Mouse (Mus musculus) skeletal muscle tissue, adult 2 months (tissue): ENCODE results near the gene Slc2a6.

Source experiments
- DNase-seq: peaks from one replicate; pipeline ENCODE4 v3.0.0-alpha.2; 2012; ENCODE audit warnings: low read depth, low spot score

The Slc2a6 gene

GRCm38 (mm10) chr2:27036003-27036402 lies 8.2 kb upstream of the Slc2a6 start:
- no peak for DNase-seq

GRCm38 (mm10) chr2:27032361-27032760 lies 4.6 kb upstream of the Slc2a6 start:
- DNase-seq: no peak

- no peak for DNase-seq
Observed at GRCm38 (mm10) chr2:27028437-27029015, 728 bp upstream of the Slc2a6 start.

- no peak for DNase-seq
Observed at GRCm38 (mm10) chr2:27026857-27027617, 761 bp downstream of the Slc2a6 start.

- DNase-seq: no peak
Observed at GRCm38 (mm10) chr2:27026332-27026731, 1.5 kb downstream of the Slc2a6 start.

GRCm38 (mm10) chr2:27025545-27025944 lies 2.3 kb downstream of the Slc2a6 start:
- no peak for DNase-seq

GRCm38 (mm10) chr2:27024136-27024535 lies 3.7 kb downstream of the Slc2a6 start:
- DNase-seq: no peak

GRCm38 (mm10) chr2:27022612-27023011 lies 5.2 kb downstream of the Slc2a6 start:
- DNase-seq: no peak

- no peak for DNase-seq
Observed at GRCm38 (mm10) chr2:27021103-27021502, 6.7 kb downstream of the Slc2a6 start.

GRCm38 (mm10) chr2:27019530-27019929 lies 8.3 kb downstream of the Slc2a6 start:
- DNase-seq: no peak

- peak; percentile 61 for DNase-seq
Observed at GRCm38 (mm10) chr2:27017802-27018201, 10.0 kb downstream of the Slc2a6 start.

GRCm38 (mm10) chr2:27009714-27010244 lies 18.0 kb downstream of the Slc2a6 start, which contains the start of gene Cacfd1:
TSS of gene Cacfd1 (plus strand) at chr2:27009926.
- peak; percentile 79 for DNase-seq

- no peak for DNase-seq
Observed at GRCm38 (mm10) chr2:27007701-27008100, 20.1 kb downstream of the Slc2a6 start.

GRCm38 (mm10) chr2:27006255-27006654 lies 21.5 kb downstream of the Slc2a6 start:
- no peak for DNase-seq

- no peak for DNase-seq
Observed at GRCm38 (mm10) chr2:26997993-26998392, 29.8 kb downstream of the Slc2a6 start.

GRCm38 (mm10) chr2:26997498-26997897 lies 30.3 kb downstream of the Slc2a6 start:
- no peak for DNase-seq

- DNase-seq: no peak
Observed at GRCm38 (mm10) chr2:26993936-26994335, 33.9 kb downstream of the Slc2a6 start.

- no peak for DNase-seq
Observed at GRCm38 (mm10) chr2:26984640-26985039, 43.2 kb downstream of the Slc2a6 start.

- DNase-seq: no peak
Observed at GRCm38 (mm10) chr2:26984179-26984578, 43.6 kb downstream of the Slc2a6 start.

GRCm38 (mm10) chr2:26980361-26980760 lies 47.4 kb downstream of the Slc2a6 start:
- DNase-seq: no peak

- no peak for DNase-seq
Observed at GRCm38 (mm10) chr2:26973960-26974359, 53.8 kb downstream of the Slc2a6 start.

- no peak for DNase-seq
Observed at GRCm38 (mm10) chr2:26973116-26973515, 54.7 kb downstream of the Slc2a6 start, which contains the start of gene Adamts13. TSS of gene Adamts13 (plus strand) at chr2:26973416.
